Mouse (Mus musculus): ENCODE results near the gene Fmr1. TPM values are rescaled to one million over a fixed set of nuclear protein-coding genes. Genes with fewer than 3 reads are reported as not detected.

Gene Fmr1
- 68.8 TPM for polyA plus RNA-seq (2017; shearing (Covaris generic))

DNA sequence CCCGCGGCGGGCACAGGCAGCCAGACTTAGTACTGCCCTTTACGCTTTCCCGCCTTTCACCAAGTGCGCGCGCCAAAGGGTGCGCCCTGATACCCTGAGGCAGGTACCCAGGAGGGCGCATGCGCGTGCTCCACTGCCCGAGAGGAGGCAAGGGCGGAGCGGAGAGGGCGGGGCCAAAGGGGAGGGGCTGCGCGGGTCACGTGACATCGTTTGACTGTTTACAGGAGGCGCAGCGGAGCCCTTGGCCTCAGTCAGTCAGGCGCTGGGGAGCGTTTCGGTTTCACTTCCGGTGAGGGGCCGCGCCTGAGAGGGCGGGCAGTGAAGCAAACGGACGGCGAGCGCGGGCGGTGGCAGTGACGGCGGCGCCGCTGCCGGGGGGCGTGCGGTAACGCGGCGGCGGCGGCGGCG is at the start of gene Fmr1:
Gene Fmr1 (plus strand): TSS at position 209 of the 408 bp plus-strand sequence.

GRCm38 (mm10) chrX:68761606-68762005 is 83.3 kb downstream of the Fmr1 start, which contains the start of gene Fmr1nb:
TSS of gene Fmr1nb (plus strand) at chrX:68761839.

Other genes with a start within 250 kb of the Fmr1 start
- not detected for gene Fmr1nb, start 83.3 kb downstream of the Fmr1 start, polyA plus RNA-seq (2017; shearing (Covaris generic))
- not detected for gene Gm14698, start 142.6 kb downstream of the Fmr1 start, polyA plus RNA-seq (2017; shearing (Covaris generic))
- gene Gm6812, start 214.5 kb downstream of the Fmr1 start, polyA plus RNA-seq (2017; shearing (Covaris generic)) = not detected